Mouse (Mus musculus) MN1 (cell line): Measurements from ENCODE around the gene Coro2b.

Experiments
- DNase-seq: peaks from one replicate; pipeline ENCODE4 v3.0.0-alpha.2; 2016; ENCODE audit warnings: low spot score

Gene Coro2b

DNA sequence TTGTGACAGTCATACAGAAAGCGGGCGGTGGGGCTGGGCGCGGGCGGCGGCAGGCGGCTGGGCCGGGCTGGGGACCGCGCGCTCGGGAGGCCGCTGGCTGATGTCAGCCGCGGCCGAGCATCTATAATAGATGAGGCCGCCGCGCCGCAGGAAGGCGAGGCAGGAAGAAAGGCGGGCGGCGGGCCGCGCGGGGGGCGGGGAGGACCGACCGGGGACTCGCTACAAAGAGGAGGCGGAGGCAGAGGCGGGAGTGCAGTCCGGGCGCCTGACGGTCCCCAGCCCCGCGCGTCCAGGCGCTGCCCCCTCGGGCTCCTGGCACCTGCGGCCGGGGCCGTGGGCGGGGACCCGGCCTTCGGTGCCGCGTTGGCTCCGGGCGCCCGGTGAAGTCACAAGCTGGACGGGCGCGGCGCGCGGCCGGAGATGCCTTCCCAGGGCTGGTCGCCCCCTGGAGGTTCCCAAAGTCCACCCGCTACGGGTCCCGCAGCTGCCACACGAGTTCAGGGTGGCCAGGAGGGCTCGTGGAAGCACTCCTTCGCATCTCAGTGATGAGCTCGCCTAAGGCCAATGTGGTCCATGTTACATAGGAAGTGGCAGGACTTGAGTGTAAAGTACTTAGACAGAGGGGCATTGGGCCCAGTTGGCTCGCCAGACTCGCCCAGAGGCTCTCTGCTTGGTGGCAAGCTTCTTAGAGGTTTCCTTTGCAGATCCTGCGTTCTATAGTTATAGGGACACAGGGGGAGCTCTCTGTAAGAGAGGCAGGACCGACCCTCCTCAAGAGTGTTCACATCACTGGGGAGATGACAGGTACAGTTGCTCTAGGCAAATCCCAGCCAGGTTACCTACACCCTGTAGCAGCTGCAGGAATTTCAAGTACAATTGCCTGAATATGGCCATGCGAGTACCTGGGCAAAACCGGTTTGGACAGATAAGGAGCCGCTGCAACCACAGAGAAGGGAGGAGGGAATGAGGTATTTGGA lies at the start of gene Coro2b:
Gene Coro2b (minus strand): TSS at position 390 of the 977 bp plus-strand sequence.
- DNase-seq: peak; percentile 80

DNA sequence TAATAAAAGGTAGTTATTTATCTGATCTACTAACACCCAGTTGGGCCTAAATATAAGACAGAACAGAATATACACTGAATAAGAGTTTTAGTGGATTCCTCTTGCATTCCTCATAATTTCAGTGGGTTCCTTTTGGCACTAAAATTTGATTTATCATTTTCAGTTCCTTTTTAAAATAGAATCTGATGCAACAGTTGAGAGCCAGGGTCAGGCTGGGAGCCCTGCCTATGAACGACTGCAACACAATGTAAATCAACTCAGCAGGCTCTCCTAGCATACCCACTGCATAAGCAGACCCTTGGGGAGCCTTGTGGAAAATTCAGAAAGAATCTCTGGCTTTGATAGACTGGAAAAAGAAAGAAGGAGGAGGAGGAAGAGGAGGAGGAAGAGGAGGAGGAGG lies 40.7 kb upstream of the Coro2b start:
- DNase-seq: no peak

DNA sequence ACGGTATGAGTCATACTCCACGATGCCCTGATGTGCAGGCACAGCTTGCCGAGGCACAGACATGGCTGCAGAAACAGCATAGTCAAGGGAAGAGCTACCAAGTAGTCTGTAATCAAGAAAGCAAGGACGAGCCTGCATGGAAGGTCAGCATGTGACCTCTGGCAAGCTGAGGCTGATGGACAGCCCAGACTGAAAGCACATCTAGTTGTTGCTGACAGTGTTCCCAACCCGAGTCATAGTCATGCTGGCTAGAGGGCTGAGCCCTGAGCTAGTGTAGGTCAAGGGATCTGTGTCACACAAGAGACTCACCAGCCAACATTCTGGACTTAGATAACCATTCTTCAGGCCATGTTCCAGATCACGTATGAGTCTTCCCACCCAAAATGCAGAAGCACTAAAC lies 32.3 kb upstream of the Coro2b start:
- DNase-seq: no peak

DNA sequence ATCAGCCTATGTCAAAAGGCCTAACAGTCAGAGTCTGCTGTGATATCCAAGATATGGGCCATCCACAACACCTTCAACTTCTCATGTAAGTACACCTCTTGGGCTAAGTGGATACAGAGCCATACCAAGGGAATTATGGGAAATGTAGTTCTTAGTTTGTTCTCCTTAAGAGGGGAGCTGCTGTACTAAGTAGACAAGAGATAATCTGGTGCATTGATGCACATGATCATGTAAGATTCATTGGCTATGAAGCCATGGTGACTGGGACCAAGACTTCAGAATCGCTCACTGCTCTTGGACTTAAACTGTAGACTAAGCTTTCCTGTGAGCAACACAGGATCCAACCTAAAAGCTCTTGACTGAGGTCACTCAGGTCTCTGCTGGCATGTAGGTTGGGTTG lies 31.0 kb upstream of the Coro2b start:
- DNase-seq: no peak

DNA sequence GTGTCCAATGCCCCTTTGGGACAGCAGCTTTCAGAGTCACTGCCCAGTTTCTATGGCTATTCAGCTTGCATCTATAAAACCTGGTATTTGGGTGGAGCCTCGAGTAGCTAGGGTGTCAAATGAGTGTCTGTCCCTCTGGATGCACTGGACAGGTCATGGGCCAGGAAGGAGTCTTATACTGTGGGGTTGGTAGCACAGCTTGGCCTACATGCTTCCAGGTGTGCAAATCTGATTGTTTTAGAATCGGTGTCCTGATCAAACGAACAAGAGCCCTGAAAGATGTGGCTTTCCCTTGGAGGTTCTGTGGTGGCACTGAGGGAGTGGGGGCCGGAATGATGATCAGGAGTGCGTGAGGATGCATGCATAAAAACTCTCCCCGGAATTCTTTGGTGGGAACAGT lies 25.4 kb upstream of the Coro2b start:
- DNase-seq: no peak

DNA sequence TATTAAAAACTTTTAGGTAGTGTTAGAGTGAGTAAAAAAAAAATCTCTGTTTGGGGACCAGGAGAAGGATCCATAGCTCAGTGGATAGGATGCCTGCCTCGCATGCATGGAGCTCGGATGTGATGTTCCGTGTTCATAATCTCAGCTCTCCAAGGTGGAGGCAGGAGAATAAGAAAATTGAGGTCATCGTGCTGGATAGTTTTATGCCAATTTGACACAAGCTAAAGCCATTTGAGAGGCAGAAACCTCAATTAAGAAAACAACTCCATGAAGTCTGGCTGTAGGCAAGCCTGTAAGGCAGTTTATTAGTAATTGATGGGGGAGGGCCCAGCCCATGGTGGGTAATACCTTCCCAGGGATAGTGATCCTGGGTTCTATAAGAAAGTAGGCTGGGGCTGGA lies 23.6 kb upstream of the Coro2b start:
- no peak for DNase-seq

DNA sequence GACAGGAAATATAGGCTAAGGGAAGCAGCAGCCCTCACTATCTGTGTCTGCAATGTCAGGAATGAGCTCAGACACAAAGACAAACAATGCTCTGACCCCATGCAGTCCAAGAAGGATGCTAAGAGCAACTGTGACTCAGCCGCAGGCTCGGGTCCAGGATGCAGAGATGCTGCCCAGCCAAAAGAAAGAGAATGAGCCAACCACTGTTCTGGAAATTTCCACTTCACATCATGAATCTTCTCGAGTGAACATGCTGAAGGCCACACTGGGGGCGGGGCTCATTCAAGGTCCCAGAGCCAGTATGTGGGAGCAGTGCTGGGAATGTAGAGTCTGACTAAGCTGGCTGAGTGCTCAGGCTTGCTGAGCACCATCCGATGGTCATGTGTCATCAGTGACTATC lies 23.2 kb upstream of the Coro2b start:
- peak; percentile 72 for DNase-seq

DNA sequence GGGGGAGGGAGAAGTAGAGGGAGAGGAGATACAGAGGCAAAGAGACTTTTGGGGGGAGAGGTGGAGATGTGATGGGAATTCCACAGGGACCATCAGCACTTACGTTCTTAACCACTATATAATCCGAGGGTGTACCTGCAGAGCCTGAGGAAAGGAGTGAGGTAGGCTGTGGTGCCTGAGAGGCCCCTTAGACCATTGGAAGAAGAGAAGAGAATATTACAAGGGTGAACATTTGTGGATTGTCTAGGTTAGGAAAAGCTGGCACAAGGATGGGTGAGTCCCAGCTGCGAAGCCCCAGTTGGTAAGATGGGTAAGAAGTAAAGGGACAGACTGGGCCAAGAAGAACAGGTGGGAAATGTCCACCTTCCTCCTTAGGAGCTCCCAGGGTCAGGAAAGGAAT lies 22.6 kb upstream of the Coro2b start:
- DNase-seq: no peak

DNA sequence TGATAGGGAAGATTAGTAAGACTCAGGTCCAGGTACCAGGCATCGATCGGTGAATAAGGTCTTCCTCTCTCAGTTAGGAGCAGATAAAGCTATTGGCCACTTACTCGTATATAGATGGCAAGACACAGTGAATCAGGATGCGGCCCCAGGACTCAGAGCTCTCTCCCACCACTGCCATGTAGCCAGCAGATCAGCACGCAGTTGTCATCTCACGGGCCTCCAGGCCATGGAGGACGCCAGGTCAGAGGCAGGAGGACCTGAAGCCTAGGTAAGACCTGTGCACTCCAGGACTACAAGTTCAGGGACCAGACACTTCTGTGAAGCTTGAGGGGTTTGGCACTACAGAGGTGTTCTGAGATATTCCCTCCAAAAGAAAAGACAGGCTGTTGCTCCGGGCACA lies 21.2 kb upstream of the Coro2b start:
- no peak for DNase-seq

DNA sequence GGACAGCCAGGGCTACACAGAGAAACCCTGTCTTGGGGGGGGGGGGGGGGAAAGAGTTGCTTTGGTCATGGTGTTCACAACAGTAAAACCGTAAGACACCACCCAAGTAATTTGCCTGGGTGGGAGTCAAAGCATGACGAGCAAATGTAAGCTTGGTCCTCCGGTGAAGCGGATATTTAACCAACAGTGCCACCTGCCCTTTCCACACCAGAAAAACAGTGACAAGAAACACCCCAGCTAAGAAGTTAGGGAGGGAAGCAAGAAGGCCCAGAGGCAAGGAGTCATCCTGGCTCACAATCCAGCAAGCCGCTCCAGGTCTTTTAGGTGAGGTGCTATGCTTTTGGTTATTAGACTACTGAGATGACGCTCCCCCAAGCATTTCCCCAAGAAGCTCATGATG lies 19.9 kb upstream of the Coro2b start:
- DNase-seq: no peak

DNA sequence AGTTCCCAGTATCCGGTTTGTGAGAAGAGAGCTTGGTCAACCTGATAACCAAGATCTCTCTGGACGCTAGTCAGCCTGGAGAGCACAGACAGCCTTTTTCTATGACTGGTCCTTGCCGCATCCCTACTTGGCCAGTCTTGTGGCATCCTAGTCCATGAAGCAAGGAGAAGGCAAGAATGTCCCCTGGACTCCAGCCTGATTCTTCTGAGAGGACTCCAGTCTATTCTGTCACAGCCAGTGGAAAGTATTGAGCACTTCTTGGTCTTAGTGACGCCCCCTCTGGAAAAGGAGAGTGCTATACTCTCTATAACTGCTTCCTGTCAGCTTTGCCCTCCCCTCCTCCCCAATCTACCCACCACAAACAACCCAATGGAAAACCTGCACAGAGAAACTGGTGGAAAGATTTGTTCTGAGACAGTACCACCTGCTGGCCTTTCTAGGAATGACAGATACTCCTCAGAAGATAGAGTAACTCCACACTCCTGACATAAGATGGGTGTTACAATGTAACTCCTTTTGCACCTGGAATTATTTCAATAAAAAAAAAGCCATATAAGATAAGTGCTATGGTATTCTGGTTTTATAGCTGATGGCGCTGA lies 18.5 kb upstream of the Coro2b start:
- peak; percentile 71 for DNase-seq

DNA sequence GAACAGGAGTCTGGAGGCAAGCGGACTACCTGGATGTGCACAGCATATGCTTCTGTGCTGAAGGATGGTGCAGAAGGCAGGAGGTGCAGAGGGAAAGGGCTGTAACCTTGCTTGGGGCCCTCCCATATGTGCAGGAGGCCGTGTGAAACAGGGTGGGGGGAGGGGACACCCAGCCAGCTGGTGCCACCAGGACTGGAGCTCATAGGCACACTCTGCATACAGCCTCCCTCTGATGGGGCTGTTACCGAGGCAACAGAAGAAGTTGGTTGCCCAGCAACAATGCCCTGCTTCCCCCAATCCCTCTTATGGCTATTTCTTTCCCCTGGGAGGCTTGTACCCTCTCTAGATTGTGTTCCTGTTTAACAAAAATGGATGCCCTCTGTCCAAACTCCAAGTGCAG lies 17.8 kb upstream of the Coro2b start:
- no peak for DNase-seq

DNA sequence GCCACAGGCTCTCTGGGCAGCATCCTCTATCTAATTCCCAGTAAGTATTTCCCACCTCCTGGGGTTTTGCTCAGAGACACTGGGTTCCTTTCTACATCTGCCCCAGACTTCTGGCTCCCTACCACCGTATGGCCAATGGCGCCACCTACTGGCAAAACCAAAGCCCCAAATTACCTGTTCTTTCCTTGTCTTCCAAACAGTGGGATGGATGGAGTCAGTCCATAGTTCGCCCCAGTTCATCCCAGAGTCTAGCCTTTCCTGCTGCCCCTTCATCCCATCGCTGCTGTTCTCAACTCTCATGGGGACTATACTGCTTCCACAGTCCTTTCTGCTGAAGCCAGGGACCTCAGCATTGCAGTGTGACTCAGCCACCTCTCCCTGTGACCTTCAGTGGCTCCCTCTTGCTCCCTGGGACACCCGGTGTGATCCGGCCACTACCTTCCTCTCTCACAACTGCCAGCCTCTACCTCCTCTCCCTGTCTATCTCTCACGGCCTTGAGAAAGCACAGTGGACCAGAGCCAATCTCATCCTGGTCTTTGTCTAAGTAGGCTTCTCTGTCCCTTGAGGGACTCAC lies 16.6 kb upstream of the Coro2b start:
- DNase-seq: peak; percentile 76

DNA sequence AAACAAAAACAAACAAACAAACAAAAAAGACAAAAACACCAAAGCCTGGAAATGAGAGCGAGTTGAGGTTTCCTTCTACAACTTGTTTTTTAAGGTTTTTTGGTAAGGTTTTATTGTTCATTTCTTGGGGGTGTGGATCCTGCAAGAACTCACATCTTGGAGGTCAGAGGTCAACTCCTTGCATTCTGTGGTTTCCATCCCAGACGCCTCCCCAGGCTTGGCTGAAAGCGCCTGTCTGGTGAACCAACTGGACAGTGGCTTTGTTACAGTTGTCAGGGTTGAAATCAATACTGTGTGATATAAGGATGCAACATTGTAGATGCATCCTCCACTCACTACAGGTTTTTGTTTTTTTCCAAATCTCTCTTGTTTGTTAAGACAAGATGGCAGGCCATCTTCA lies 14.7 kb upstream of the Coro2b start:
- DNase-seq: no peak

DNA sequence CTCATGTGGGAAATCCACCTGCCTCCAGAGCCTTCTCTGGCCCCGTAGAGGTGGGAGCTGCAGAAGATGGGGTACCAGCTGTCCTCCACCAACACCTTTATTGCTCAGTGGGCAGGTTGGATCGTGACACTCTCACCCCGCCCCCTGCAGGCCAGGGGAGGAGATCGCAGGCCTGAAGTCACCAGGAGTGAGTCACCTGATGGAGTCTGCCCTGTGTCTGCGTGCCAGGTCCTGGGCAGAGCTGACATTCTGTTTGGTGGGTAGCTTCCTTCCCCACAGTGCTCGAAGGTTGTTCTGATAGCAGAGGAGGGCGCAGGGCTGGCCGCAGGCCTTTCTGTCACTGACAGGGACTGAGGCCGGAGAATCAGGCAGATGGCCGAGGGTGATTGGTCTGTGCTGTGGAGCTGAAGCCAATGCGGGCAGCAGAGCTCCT lies 13.8 kb upstream of the Coro2b start:
- peak; percentile 83 for DNase-seq

DNA sequence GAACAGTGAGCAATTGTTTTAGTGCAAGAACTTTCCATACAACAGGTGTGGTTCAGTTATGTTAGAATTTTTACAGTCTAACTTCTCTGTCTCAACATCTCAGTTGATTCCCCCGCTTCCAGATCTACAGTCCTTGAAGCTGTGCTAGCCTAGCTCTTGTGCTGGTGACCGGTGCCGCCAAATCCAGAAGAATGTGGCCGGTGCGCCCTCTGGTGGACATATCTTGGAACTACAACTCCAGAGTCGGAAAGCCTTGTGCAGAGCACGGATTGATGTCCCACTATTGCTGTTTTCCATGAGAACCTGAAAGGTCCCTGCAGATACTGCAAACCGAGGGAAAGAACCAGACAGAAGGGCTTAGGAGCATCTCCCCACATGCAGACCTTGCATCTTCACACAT lies 13.0 kb upstream of the Coro2b start:
- peak; percentile 90 for DNase-seq

DNA sequence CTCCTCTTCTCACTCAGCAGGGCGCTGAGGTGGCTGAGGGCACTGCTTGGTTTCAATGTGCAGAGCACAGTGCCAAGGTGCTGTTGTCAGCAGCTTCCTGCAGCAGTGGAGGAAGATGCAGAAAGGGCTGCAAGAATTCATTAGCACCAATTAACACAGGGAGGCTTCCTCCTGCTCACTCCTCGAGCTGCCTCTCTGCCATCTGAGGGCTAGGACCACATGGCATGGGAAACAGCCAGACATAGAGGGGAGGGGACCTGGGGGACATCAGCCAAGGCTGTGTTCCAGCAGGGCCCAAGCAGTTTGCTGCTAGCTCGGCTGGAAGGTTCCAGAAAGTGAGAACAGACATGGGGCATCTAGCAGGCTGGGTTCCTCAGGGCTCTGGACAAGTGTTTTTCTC lies 10.6 kb upstream of the Coro2b start:
- no peak for DNase-seq

DNA sequence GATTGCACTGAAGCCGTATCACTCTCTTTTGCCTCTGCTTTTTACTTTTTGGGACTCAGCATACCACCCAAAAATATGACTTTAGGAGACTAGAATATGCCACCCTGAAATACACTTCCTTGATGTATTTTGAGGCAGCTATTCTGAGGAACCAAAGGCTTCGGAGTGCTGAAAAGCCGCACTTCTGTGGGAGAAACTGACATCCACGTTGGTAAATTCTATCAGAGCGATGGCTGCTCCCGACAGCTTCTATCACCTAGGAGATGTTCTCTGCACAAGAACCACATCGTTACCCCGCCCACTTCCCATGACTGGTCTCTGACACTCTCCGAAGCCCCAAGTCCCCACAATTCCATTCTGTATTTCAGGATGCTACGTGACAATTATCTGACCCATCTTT lies 8.0 kb upstream of the Coro2b start:
- DNase-seq: peak; percentile 35

DNA sequence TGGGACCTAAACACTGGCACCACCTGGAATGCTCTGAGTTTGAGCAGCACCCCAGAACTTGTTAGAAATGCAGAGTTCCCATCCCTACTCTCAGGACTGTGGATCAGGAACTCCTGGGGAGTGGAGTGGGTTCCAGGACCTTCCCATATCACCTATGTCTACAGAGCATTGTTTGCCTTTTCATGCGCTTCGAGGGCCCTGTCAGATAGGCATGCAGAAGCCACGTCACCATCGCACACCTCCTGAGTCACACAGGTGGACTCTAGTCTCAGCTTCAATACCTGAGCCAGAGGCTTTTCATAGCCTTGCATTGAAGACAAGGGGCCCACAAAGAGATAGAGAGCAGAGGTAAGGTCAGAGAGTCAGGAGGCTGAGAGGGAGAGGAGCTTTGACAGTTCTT lies 7.0 kb upstream of the Coro2b start:
- DNase-seq: no peak

DNA sequence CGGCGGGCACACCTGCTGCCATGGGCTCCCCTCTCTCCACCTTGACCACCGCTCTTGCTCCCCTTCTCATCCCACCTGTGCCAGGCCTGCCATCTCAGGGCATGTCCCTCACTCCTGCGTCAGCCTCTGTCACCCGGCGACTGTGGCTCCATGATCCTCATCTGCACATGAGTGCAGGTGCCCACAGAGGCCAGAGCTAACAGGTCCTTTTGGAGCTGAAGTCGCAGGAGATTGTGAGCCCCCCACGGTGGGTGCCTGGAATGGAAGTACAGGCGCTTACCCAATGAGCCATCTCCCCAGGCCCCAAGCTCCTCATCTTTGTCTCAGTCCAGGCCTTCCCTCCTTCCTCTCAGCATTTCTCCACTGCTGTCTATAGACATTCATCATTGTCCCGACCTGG lies 4.8 kb upstream of the Coro2b start:
- no peak for DNase-seq

DNA sequence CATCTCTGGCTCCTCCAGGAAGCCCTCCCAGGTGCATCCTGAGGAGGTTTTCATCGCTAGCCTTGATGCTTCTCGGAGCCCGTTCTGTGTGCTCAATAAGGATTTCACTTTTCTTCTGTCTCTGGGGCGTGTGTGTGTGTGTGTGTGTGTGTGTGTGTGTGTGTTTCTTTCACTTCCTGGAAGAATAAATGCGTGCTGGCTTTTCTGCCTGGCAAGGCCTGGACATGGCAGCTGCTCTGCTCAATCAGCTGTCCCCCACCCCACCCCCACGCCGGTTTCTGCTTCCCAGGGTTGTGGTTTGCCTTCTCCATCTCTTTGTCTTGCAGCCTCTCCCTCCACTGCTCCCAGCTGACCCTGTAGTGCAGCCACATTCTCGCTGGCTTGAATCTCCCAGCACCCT lies 4.3 kb upstream of the Coro2b start:
- DNase-seq: no peak

DNA sequence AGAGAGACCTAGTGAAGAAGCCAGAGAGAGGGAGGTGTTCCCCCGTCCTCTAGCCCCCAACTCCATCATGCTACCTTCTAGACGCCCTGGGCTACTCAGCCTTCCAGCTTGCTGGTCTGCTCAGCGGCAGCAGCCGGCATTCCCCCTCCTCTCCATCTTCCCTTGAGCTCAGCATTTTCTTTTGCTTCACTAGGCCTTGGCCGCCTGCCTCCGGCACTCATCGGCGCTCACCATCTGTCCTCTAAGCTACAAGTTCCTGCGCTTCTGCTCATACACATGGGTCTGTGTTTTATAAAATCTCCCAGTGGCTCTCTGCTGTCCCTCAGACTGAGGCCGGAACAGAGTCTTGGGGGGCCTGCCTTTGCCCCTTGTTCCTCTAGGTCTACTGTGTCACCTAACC lies 3.9 kb upstream of the Coro2b start:
- no peak for DNase-seq

DNA sequence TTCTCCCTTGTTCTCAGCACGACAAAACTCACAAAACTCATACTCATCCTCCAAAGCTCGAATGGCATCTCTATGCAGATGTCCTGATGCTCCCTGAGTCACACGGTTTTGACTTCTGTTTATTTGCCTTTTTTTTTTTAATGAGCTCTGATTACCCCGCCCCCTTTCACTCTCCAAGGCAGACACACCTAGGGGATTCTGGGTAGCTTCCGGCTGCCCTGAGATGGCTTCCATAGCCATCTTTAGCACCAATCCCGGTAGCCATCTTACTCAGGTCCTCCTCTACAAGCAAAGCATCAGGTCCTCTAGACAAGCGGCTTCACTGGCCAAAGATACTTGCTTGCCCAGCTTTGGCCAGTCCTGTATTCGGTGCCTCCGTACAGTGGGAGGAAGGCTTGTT lies 3.3 kb upstream of the Coro2b start:
- no peak for DNase-seq
